In the genomic region with DNA sequence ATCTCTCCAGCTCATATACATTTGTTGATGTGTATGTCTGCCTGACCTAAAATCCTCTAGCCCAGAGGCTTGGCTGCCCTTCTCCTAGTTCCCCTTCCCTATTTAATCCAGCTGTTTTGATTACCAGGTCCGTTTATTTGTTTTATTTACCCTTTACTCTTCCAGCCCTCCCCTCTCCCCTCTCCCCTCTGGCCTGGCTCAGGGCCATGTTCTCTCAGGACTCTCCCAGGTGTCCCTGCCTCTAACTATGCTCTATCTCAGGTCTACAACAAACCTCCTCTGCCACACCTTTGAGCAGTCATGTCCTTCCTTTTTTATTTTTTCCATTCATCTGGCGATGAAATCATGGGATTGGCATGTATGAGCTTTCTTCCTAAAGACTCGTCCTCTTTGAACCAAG, we compare ENCODE assay signal across 23 mouse cellular contexts. TPM values are rescaled to one million over a fixed set of nuclear protein-coding genes. Genes with fewer than 3 reads are reported as not detected.
DNase-seq lines count a peak whose midpoint lies in the region; ATAC-seq and TF ChIP-seq lines count a peak whose summit lies in the region.
"Had no signal": no experiment of that assay in that cellular context is flagged by ENCODE, and none has a peak within 500 bp of the region (broad histone marks: within the 10 kb centered on the region; RNA-seq: fewer than 3 reads in every experiment).

No protein-coding gene starts in this region.

- H3K79me2 ChIP-seq in heart, adult 2 months (replicated peaks; ENCODE audit: control insufficient read depth, insufficient read depth, low read length), result peaks cover 11% of the 10 kb centered on the region

- intact Hi-C loops in heart, adult 2 months (cut with DNase I), result no loop called here

- peaks cover 48% of the 10 kb centered on the region for H3K36me3 ChIP-seq in heart, adult 2 months (ENCODE audit: control insufficient read depth, insufficient read depth, low read length)
- no peaks in the 10 kb centered on the region; the same call in 1 of the 2 replicates for H3K36me3 ChIP-seq in limb, embryonic 13.5 days
- peaks cover 16% of the 10 kb centered on the region for H3K36me3 ChIP-seq in limb, embryonic 10.5 days
- H3K36me3 ChIP-seq in limb, embryonic 14.5 days (ENCODE audit: control insufficient read depth, insufficient read depth, low read length), result peaks cover 9% of the 10 kb centered on the region

- H3K27me3 ChIP-seq in heart, adult 2 months (ENCODE audit: control insufficient read depth, insufficient read depth, low read length), result no peaks in the 10 kb centered on the region
- H3K27me3 ChIP-seq in limb, embryonic 13.5 days, result no peaks in the 10 kb centered on the region
- H3K27me3 ChIP-seq in limb, embryonic 10.5 days (ENCODE audit: low read depth, poor library complexity, severe bottlenecking), result no peaks in the 10 kb centered on the region
- H3K27me3 ChIP-seq in limb, embryonic 14.5 days (ENCODE audit: control insufficient read depth, insufficient read depth, low read length), result no peaks in the 10 kb centered on the region
- H3K27me3 ChIP-seq: lung, embryonic 15.5 days; neural tube, embryonic 12.5 days had no signal

- peaks cover 29% of the 10 kb centered on the region for H3K4me1 ChIP-seq in heart, adult 2 months (ENCODE audit: control insufficient read depth, insufficient read depth, low read length)
- peaks cover 35% of the 10 kb centered on the region for H3K4me1 ChIP-seq in limb, embryonic 13.5 days
- H3K4me1 ChIP-seq in limb, embryonic 10.5 days, result 0 out of 2 replicates have a peak, but pooled peaks cover 4% of the 10 kb centered on the region
- H3K4me1 ChIP-seq in limb, embryonic 14.5 days (ENCODE audit: control insufficient read depth, insufficient read depth, low read length), result peaks cover 14% of the 10 kb centered on the region; the same call in 1 of the 2 replicates

- TF ChIP-seq CTCF in heart, adult 2 months (IDR thresholded peaks at IDR 0.05), result no peak

- no peak for TF ChIP-seq EP300 in heart, adult 2 months (IDR thresholded peaks at IDR 0.05; ENCODE audit: insufficient read depth, low read depth, low read length)

- 0 out of 2 replicates have a peak, but pooled peaks have one; percentile 15 for ATAC-seq in limb, embryonic 13.5 days (ENCODE audit: low FRiP score, low read depth)
- no peak for ATAC-seq in limb, embryonic 14.5 days (ENCODE audit: low FRiP score, low read depth)
- ATAC-seq: CD4-positive, CD25-positive, alpha-beta regulatory T cell, adult 4 months; forebrain, embryonic 16.5 days; intestine, postnatal 0 days; midbrain, embryonic 16.5 days had no signal

- TF ChIP-seq POLR2A in heart, adult 2 months (IDR thresholded peaks at IDR 0.05; ENCODE audit: insufficient read depth, low read depth, low read length), result no peak
- no peak for TF ChIP-seq POLR2A in limb, embryonic 14.5 days (IDR thresholded peaks at IDR 0.05; ENCODE audit: borderline replicate concordance, extremely low read depth, insufficient read depth, insufficient read length)

- no peak overlapping the region for H3K4me2 ChIP-seq in limb, embryonic 13.5 days (replicated peaks)
- H3K4me2 ChIP-seq in limb, embryonic 14.5 days (replicated peaks; ENCODE audit: low read depth, low read length, severe bottlenecking), result no peak overlapping the region
- H3K4me2 ChIP-seq: heart, embryonic 11.5 days; hindbrain, embryonic 14.5 days; liver, embryonic 11.5 days; lung, embryonic 15.5 days; neural tube, embryonic 12.5 days had no signal

- WGBS in heart, adult 2 months, result 19% methylated on average over 3 of the region's 3 CpGs
- 46% methylated on average over 3 of the region's 3 CpGs for WGBS in limb, embryonic 13.5 days
- WGBS in limb, embryonic 10.5 days, result 56% methylated on average over 3 of the region's 3 CpGs
- 41% methylated on average over 3 of the region's 3 CpGs for WGBS in limb, embryonic 14.5 days

- no peak overlapping the region for H3K4me3 ChIP-seq in heart, adult 2 months
- H3K4me3 ChIP-seq in limb, embryonic 13.5 days, result no peak overlapping the region
- no peak overlapping the region for H3K4me3 ChIP-seq in limb, embryonic 10.5 days
- no peak overlapping the region for H3K4me3 ChIP-seq in limb, embryonic 14.5 days (replicated peaks; ENCODE audit: low read length)
- H3K4me3 ChIP-seq: erythroblast, embryonic 14.5 days; lung, embryonic 15.5 days; midbrain, embryonic 10.5 days; neural tube, embryonic 12.5 days had no signal

- H3K27ac ChIP-seq in heart, adult 2 months, result no peak overlapping the region; the same call in 1 of the 2 replicates
- H3K27ac ChIP-seq in limb, embryonic 13.5 days, result no peak overlapping the region
- H3K27ac ChIP-seq in limb, embryonic 10.5 days, result no peak overlapping the region
- no peak overlapping the region for H3K27ac ChIP-seq in limb, embryonic 14.5 days (replicated peaks; ENCODE audit: low read depth, low read length)
- H3K27ac ChIP-seq: hindbrain, embryonic 14.5 days; lung, embryonic 15.5 days; midbrain, embryonic 10.5 days; neural tube, embryonic 12.5 days had no signal

- peak; percentile 37 to 40 for DNase-seq in cerebellum, postnatal 14 days
- no peak for DNase-seq in cerebellum, adult 18-20 months
- peak; percentile 88 for DNase-seq in heart, adult 11 months
- no peak for DNase-seq in heart, adult 2 months
- no peak for DNase-seq in limb, embryonic 10.5 days (ENCODE audit: low spot score)
- DNase-seq in limb, embryonic 14.5 days (ENCODE audit: low spot score), result peak; percentile 8
- DNase-seq: adrenal gland, postnatal 25 days; cerebellum, adult 9-11 months; gastrocnemius, postnatal 10 days; kidney, postnatal 14 days had no signal

- no peak overlapping the region for H3K9ac ChIP-seq in heart, adult 2 months (ENCODE audit: low read depth, low read length)
- H3K9ac ChIP-seq in limb, embryonic 13.5 days, result no peak overlapping the region
- no peak overlapping the region for H3K9ac ChIP-seq in limb, embryonic 14.5 days (ENCODE audit: low read depth, low read length, severe bottlenecking)
- H3K9ac ChIP-seq: hindbrain, embryonic 14.5 days; lung, embryonic 15.5 days; neural tube, embryonic 12.5 days had no signal

- no peaks in the 10 kb centered on the region for H3K9me3 ChIP-seq in limb, embryonic 13.5 days
- H3K9me3 ChIP-seq in limb, embryonic 10.5 days (replicated peaks), result no peaks in the 10 kb centered on the region
- H3K9me3 ChIP-seq in limb, embryonic 14.5 days (ENCODE audit: control insufficient read depth, low read length), result no peaks in the 10 kb centered on the region
- H3K9me3 ChIP-seq: lung, embryonic 15.5 days; midbrain, embryonic 10.5 days; neural tube, embryonic 12.5 days had no signal

RNA-seq across cellular contexts. Expression of a gene that starts 15.2 kb away (rescaled TPM):
- total RNA-seq in heart, adult 2 months (2021), result 1 to 10 TPM; 2.8 to 3.1 TPM
- 0.73 and 2.0 TPM in 2 replicates for polyA plus RNA-seq in heart, adult 2 months (2012; rRNA removed)
- polyA plus RNA-seq in limb, embryonic 13.5 days (2015; fragmentation: Nextera tagmentation; extraction: Ambion mirVana), result 5.0 TPM in 2 replicates
- 4.0 and 6.0 TPM in 2 replicates for polyA plus RNA-seq in limb, embryonic 10.5 days (2016; fragmentation: Nextera tagmentation; extraction: Ambion mirVana)
- polyA plus RNA-seq in limb, embryonic 14.5 days (2012; rRNA removed), result 2.9 and 3.5 TPM in 2 replicates
- polyA plus RNA-seq in limb, embryonic 14.5 days (2014; fragmentation: Nextera tagmentation; extraction: Ambion mirVana), result 4.5 and 5.3 TPM in 2 replicates
- total RNA-seq: hematopoietic stem cell, adult 5-6 weeks had no signal
- polyA plus RNA-seq: CD4-positive, CD25-positive, alpha-beta regulatory T cell, adult 4 months had no signal

RNA-seq across cellular contexts. Expression of a gene that starts 15.4 kb away (rescaled TPM):
- total RNA-seq in heart, adult 2 months (2021), result 10 to 100 TPM; 11.5 to 16.3 TPM
- 15.6 and 25.8 TPM in 2 replicates for polyA plus RNA-seq in heart, adult 2 months (2012; rRNA removed)
- polyA plus RNA-seq in limb, embryonic 13.5 days (2015; fragmentation: Nextera tagmentation; extraction: Ambion mirVana), result 55.7 and 58.5 TPM in 2 replicates
- 46.8 and 56.1 TPM in 2 replicates for polyA plus RNA-seq in limb, embryonic 10.5 days (2016; fragmentation: Nextera tagmentation; extraction: Ambion mirVana)
- polyA plus RNA-seq in limb, embryonic 14.5 days (2012; rRNA removed), result 36.5 and 42.3 TPM in 2 replicates
- 46.1 and 51.9 TPM in 2 replicates for polyA plus RNA-seq in limb, embryonic 14.5 days (2014; fragmentation: Nextera tagmentation; extraction: Ambion mirVana)

Comparison
In these comparisons a context has a peak if more than half of its experiments do, and no peak if none do; other contexts are left out.
1. DNase-seq: peak in cerebellum, postnatal 14 days (2 of 2), heart, adult 11 months (single experiment) and limb, embryonic 14.5 days (single experiment); none in cerebellum, adult 18-20 months (0 of 2), heart, adult 2 months (0 of 2) and limb, embryonic 10.5 days (single experiment).